Comparison of ENCODE assay signal across 16 mouse cellular contexts in genomic region chr14:29648721-29649120, GRCm38 (mm10).
DNase-seq lines count a peak whose midpoint lies in the region; ATAC-seq and TF ChIP-seq lines count a peak whose summit lies in the region.
"Had no signal": no experiment of that assay in that cellular context is flagged by ENCODE, and none has a peak within 500 bp of the region (broad histone marks: within the 10 kb centered on the region; RNA-seq: fewer than 3 reads in every experiment).

No protein-coding gene starts in this region.

- WGBS in forebrain, embryonic 15.5 days, result 50% methylated on average over 6 of the region's 6 CpGs
- 51% methylated on average over 6 of the region's 6 CpGs for WGBS in forebrain, embryonic 12.5 days
- 40% methylated on average over 6 of the region's 6 CpGs for WGBS in forebrain, postnatal 0 days
- 62% methylated on average over 6 of the region's 6 CpGs for WGBS in heart, embryonic 10.5 days
- 61% methylated on average over 6 of the region's 6 CpGs for WGBS in heart, embryonic 12.5 days

- ATAC-seq in forebrain, embryonic 15.5 days (replicated peaks), result no peak
- no peak for ATAC-seq in forebrain, embryonic 12.5 days (ENCODE audit: low FRiP score)
- no peak for ATAC-seq in forebrain, postnatal 0 days
- ATAC-seq in heart, embryonic 12.5 days (ENCODE audit: insufficient number of reproducible peaks, low FRiP score), result no peak
- ATAC-seq: intestine, postnatal 0 days; liver, embryonic 12.5 days had no signal

- TF ChIP-seq CTCF in forebrain, postnatal 0 days (IDR thresholded peaks at IDR 0.05; ENCODE audit: low read depth), result no peak

- H3K36me3 ChIP-seq in forebrain, embryonic 15.5 days, result no peaks in the 10 kb centered on the region
- H3K36me3 ChIP-seq in forebrain, embryonic 12.5 days (replicated peaks), result no peaks in the 10 kb centered on the region
- H3K36me3 ChIP-seq in forebrain, postnatal 0 days (ENCODE audit: insufficient read depth), result no peaks in the 10 kb centered on the region
- no peaks in the 10 kb centered on the region for H3K36me3 ChIP-seq in heart, embryonic 10.5 days
- H3K36me3 ChIP-seq in heart, embryonic 12.5 days, result no peaks in the 10 kb centered on the region
- H3K36me3 ChIP-seq: embryonic facial prominence, embryonic 15.5 days; liver, embryonic 12.5 days; stomach, embryonic 15.5 days had no signal

- DNase-seq in right cerebral cortex, adult 18-20 months, result peak; percentile 11
- no peak for DNase-seq in right cerebral cortex, postnatal 25 days
- DNase-seq in forebrain, postnatal 0 days, result no peak
- DNase-seq in ovary, adult 18-20 months (ENCODE audit: low spot score), result no peak
- no peak for DNase-seq in heart, embryonic 10.5 days (ENCODE audit: low spot score)
- DNase-seq: adrenal gland, postnatal 14 days; heart, postnatal 10 days; kidney, postnatal 4 days; lung, postnatal 14 days had no signal

- H3K27me3 ChIP-seq in forebrain, embryonic 15.5 days, result no peaks in the 10 kb centered on the region
- no peaks in the 10 kb centered on the region for H3K27me3 ChIP-seq in forebrain, embryonic 12.5 days
- no peaks in the 10 kb centered on the region for H3K27me3 ChIP-seq in forebrain, postnatal 0 days (ENCODE audit: insufficient read depth, low read length)
- no peaks in the 10 kb centered on the region for H3K27me3 ChIP-seq in heart, embryonic 10.5 days (ENCODE audit: insufficient read depth, poor library complexity, severe bottlenecking)
- no peaks in the 10 kb centered on the region for H3K27me3 ChIP-seq in heart, embryonic 12.5 days (replicated peaks)
- H3K27me3 ChIP-seq: embryonic facial prominence, embryonic 15.5 days; liver, embryonic 12.5 days; stomach, embryonic 15.5 days had no signal

- no peak overlapping the region for H3K9ac ChIP-seq in forebrain, embryonic 15.5 days (replicated peaks)
- H3K9ac ChIP-seq in forebrain, embryonic 12.5 days, result no peak overlapping the region
- no peak overlapping the region for H3K9ac ChIP-seq in forebrain, postnatal 0 days
- H3K9ac ChIP-seq in heart, embryonic 12.5 days, result no peak overlapping the region
- H3K9ac ChIP-seq: embryonic facial prominence, embryonic 15.5 days; liver, embryonic 12.5 days; stomach, embryonic 15.5 days had no signal

- H3K27ac ChIP-seq in forebrain, embryonic 15.5 days (replicated peaks), result peak overlapping the region; percentile 37; the same call in 1 of the 2 replicates
- no peak overlapping the region for H3K27ac ChIP-seq in forebrain, embryonic 12.5 days
- H3K27ac ChIP-seq in forebrain, postnatal 0 days (ENCODE audit: low read depth, low read length), result peak overlapping the region; percentile 50; the same call in 1 of the 2 replicates
- H3K27ac ChIP-seq in heart, embryonic 10.5 days, result no peak overlapping the region
- H3K27ac ChIP-seq in heart, embryonic 12.5 days (ENCODE audit: poor library complexity, severe bottlenecking), result no peak overlapping the region
- H3K27ac ChIP-seq: embryonic facial prominence, embryonic 15.5 days; liver, embryonic 12.5 days; stomach, embryonic 15.5 days had no signal

- no peak overlapping the region for H3K4me3 ChIP-seq in forebrain, embryonic 15.5 days
- no peak overlapping the region for H3K4me3 ChIP-seq in forebrain, embryonic 12.5 days (replicated peaks)
- no peak overlapping the region for H3K4me3 ChIP-seq in forebrain, postnatal 0 days (ENCODE audit: low read depth, low read length)
- no peak overlapping the region for H3K4me3 ChIP-seq in heart, embryonic 10.5 days
- H3K4me3 ChIP-seq in heart, embryonic 12.5 days, result no peak overlapping the region
- H3K4me3 ChIP-seq: embryonic facial prominence, embryonic 15.5 days; liver, embryonic 12.5 days; stomach, embryonic 15.5 days had no signal

- peaks cover 9% of the 10 kb centered on the region; the same call in 1 of the 2 replicates for H3K4me1 ChIP-seq in forebrain, embryonic 15.5 days
- H3K4me1 ChIP-seq in forebrain, embryonic 12.5 days, result peaks cover 10% of the 10 kb centered on the region
- H3K4me1 ChIP-seq in forebrain, postnatal 0 days (ENCODE audit: insufficient read depth), result peaks cover 6% of the 10 kb centered on the region; the same call in 1 of the 2 replicates
- H3K4me1 ChIP-seq in heart, embryonic 10.5 days, result no peaks in the 10 kb centered on the region
- H3K4me1 ChIP-seq in heart, embryonic 12.5 days (replicated peaks), result no peaks in the 10 kb centered on the region
- H3K4me1 ChIP-seq: liver, embryonic 12.5 days; stomach, embryonic 15.5 days had no signal

- H3K9me3 ChIP-seq in forebrain, embryonic 15.5 days, result no peaks in the 10 kb centered on the region
- H3K9me3 ChIP-seq in forebrain, embryonic 12.5 days, result no peaks in the 10 kb centered on the region
- no peaks in the 10 kb centered on the region for H3K9me3 ChIP-seq in forebrain, postnatal 0 days (ENCODE audit: low read length)
- H3K9me3 ChIP-seq in heart, embryonic 10.5 days, result no peaks in the 10 kb centered on the region
- no peaks in the 10 kb centered on the region for H3K9me3 ChIP-seq in heart, embryonic 12.5 days (replicated peaks)
- H3K9me3 ChIP-seq: embryonic facial prominence, embryonic 15.5 days; liver, embryonic 12.5 days; stomach, embryonic 15.5 days had no signal

- H3K4me2 ChIP-seq in forebrain, embryonic 15.5 days (replicated peaks), result no peak overlapping the region
- no peak overlapping the region for H3K4me2 ChIP-seq in forebrain, embryonic 12.5 days
- H3K4me2 ChIP-seq in forebrain, postnatal 0 days (ENCODE audit: low read depth), result no peak overlapping the region
- no peak overlapping the region for H3K4me2 ChIP-seq in heart, embryonic 12.5 days
- H3K4me2 ChIP-seq: embryonic facial prominence, embryonic 15.5 days; liver, embryonic 12.5 days; stomach, embryonic 15.5 days had no signal

Comparison
In these comparisons a context has a peak if more than half of its experiments do, and no peak if none do; other contexts are left out.
1. H3K27ac ChIP-seq: peak in forebrain, embryonic 15.5 days (single experiment) and forebrain, postnatal 0 days (single experiment); none in forebrain, embryonic 12.5 days (single experiment), heart, embryonic 10.5 days (single experiment) and heart, embryonic 12.5 days (single experiment).